Mouse (Mus musculus) midbrain, embryonic 16.5 days (tissue): ENCODE data around the gene Tex22. TPM values are rescaled to one million over a fixed set of nuclear protein-coding genes. Genes with fewer than 3 reads are reported as not detected.
A peak's percentile ranks its signal among the peaks of the same experiment; 100 is the strongest.

ENCODE experiments used
- ATAC-seq: fragments of 200-750 bp; cut with Nextera tagmentation; 2 replicates; pipeline ENCODE4 v1.8.0; 2017; ENCODE audit warnings: moderate TSS enrichment
- H3K27ac ChIP-seq: fragments of 300-500 bp; sonication (generic); 2 replicates; pipeline ENCODE4 v1.5.1; 2014; ENCODE audit warnings: mild to moderate bottlenecking, low read length, mixed read lengths
- H3K27me3 ChIP-seq: fragments of 300-500 bp; sonication (generic); 2 replicates; pipeline ENCODE4 v1.6.1; 2014; ENCODE audit warnings: low read depth, low read length, mixed read lengths; ENCODE audit not compliant: control insufficient read depth, insufficient read depth
- H3K36me3 ChIP-seq: fragments of 300-500 bp; sonication (generic); 2 replicates; pipeline ENCODE4 v1.6.1; 2014; ENCODE audit warnings: mild to moderate bottlenecking, low read length, moderate library complexity, mixed read lengths; ENCODE audit not compliant: control insufficient read depth, insufficient read depth
- H3K4me1 ChIP-seq: fragments of 300-500 bp; sonication (generic); 2 replicates; pipeline ENCODE4 v1.6.1; 2014; ENCODE audit warnings: mild to moderate bottlenecking, low read length, mixed read lengths; ENCODE audit not compliant: control insufficient read depth, insufficient read depth
- H3K4me2 ChIP-seq: fragments of 300-500 bp; sonication (generic); 2 replicates; pipeline ENCODE4 v1.6.1; 2014; ENCODE audit warnings: mild to moderate bottlenecking, low read length, mixed read lengths
- H3K4me3 ChIP-seq: fragments of 300-500 bp; sonication (generic); 2 replicates; pipeline ENCODE4 v1.5.1; 2014; ENCODE audit warnings: low read depth, mild to moderate bottlenecking, low read length, moderate library complexity, mixed read lengths
- H3K9ac ChIP-seq: fragments of 300-500 bp; sonication (generic); 2 replicates; pipeline ENCODE4 v1.6.1; 2014; ENCODE audit warnings: low read depth, low read length, mixed read lengths
- H3K9me3 ChIP-seq: fragments of 300-500 bp; sonication (generic); replicated peaks from 2 replicates; pipeline ENCODE4 v1.6.1; 2014; ENCODE audit warnings: mild to moderate bottlenecking, low read length, mixed read lengths; ENCODE audit not compliant: control insufficient read depth, poor library complexity, severe bottlenecking
- WGBS: fragments of 180-500 bp; shearing (Covaris S2); extraction: QIAGEN DNeasy Blood & Tissue Kit; methylation state at CpG from one replicate; pipeline ENCODE4 v1.1.7; 2014; 5-methylcytosine and 5-hydroxymethylcytosine counted together
- polyA plus RNA-seq: library from polyadenylated mRNA; unstranded; fragments of >200 nt; fragmentation: Nextera tagmentation; extraction: Ambion mirVana; gene quantifications from 2 replicates; pipeline ENCODE4 v1.2.1, GENCODE M21; 2015

The Tex22 gene
- polyA plus RNA-seq, 1 experiment from 2014 or later: not detected

DNA sequence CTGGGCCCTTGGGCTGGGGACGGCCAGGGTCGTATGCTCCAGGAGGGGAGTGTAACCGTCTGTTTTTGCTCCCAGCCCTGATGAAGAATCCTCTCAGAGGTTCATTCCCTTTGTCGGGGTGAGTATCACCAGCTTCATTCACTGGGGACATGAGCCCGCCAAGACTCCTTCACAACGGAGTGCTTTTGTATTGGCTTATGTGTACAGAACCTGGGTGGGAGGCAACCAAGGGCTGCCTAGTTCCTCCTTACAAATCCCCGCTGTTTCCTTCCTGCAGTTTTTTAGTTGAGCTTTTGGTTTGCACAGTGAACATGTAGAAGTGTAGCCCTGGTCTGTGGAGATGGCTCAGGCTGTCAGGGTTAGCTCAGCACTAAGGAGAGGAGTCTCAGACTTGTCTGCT lies 6.3 kb upstream of the Tex22 start:
- 89% methylated on average over 7 of the region's 7 CpGs for WGBS
- H3K36me3 ChIP-seq: peaks cover 41% of the 10 kb centered on the region

DNA sequence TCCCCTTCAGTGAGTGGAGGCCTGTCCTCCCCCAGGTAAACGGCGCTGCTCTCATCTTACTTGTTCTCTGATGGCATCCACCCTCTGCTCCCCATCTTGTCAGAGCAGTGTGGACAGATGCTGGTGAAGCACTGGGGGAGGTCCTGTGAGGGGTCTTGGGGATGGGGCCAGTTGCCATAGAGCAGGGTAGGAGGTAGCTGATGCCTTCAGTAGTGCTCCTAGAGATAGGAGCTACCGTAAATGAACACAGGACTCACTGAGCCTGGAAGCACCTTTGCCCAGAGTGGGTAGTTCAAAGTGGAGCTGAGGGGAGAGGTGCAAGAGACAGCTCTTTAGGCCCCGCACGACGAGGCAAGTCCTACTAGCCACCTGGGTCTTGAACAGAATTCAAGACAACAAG lies 4.9 kb upstream of the Tex22 start:
- WGBS: 94% methylated on average over 6 of the region's 6 CpGs
- no peak overlapping the region for H3K4me3 ChIP-seq
- no peak overlapping the region for H3K27ac ChIP-seq
- peaks cover 9% of the 10 kb centered on the region; the same call in 1 of the 2 replicates for H3K4me1 ChIP-seq
- H3K4me2 ChIP-seq: no peak overlapping the region
- no peak overlapping the region for H3K9ac ChIP-seq
- H3K27me3 ChIP-seq: no peaks in the 10 kb centered on the region
- ATAC-seq: no peak
- H3K36me3 ChIP-seq: peaks cover 36% of the 10 kb centered on the region
- H3K9me3 ChIP-seq: no peaks in the 10 kb centered on the region

More for the DNA sequence above, 6.3 kb upstream of the Tex22 start:
- no peak overlapping the region for H3K4me3 ChIP-seq
- H3K9ac ChIP-seq: no peak overlapping the region
- H3K4me1 ChIP-seq: no peaks in the 10 kb centered on the region
- H3K4me2 ChIP-seq: no peak overlapping the region
- H3K27ac ChIP-seq: no peak overlapping the region
- ATAC-seq: no peak
- no peaks in the 10 kb centered on the region for H3K9me3 ChIP-seq
- no peaks in the 10 kb centered on the region for H3K27me3 ChIP-seq

DNA sequence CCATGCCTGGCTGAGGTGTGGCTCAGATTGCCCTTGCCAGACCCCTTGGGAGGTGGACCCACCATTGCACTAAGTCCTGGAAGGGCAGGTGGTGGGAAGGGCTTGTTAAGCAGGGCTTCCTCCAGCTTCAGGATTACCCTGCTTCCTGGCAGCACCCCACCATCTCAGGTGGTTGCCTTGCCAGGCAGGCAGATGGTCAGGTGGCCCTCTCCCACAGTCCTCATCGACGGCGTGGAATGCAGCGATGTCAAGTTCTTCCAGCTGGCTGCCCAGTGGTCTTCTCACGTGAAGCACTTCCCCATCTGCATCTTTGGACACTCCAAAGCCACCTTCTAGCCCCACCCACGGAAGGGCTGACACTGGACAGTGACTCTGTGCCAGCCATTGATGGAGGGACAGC lies 3.0 kb upstream of the Tex22 start:
- WGBS: 92% methylated on average over 6 of the region's 6 CpGs

DNA sequence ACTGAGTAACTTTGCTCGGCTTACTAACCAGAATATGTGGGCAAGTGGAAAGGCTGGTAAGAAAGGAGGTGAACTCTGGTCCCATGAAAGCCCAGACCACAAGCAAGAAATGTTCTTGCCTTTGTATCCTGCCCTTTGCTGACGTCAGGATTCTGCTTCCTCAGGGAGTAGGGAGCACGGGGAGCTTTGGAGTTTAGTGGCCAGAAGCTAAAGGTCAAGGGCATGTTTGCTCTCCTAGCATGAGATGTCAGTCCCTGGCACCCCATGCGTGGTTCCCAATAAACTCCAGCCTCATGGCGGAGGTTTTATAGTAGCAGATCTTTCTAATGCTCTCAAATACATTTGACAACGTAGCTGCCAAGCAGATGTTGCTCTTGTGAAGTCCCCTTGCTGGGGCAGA lies 2.5 kb upstream of the Tex22 start:
- no peaks in the 10 kb centered on the region for H3K27me3 ChIP-seq
- peaks cover 26% of the 10 kb centered on the region for H3K36me3 ChIP-seq
- no peak overlapping the region for H3K27ac ChIP-seq
- H3K4me1 ChIP-seq: peaks cover 18% of the 10 kb centered on the region
- H3K4me2 ChIP-seq: no peak overlapping the region
- WGBS: 85% methylated on average over 6 of the region's 6 CpGs
- no peak overlapping the region for H3K4me3 ChIP-seq
- no peaks in the 10 kb centered on the region for H3K9me3 ChIP-seq
- H3K9ac ChIP-seq: no peak overlapping the region
- ATAC-seq: no peak

More for the DNA sequence above, 3.0 kb upstream of the Tex22 start:
- Histone ChIP-seq H3K27me3 (no peaks in the 10 kb centered on the region), H3K36me3 (peaks cover 27% of the 10 kb centered on the region), H3K4me2 (no peak overlapping the region), H3K9ac (no peak overlapping the region), H3K27ac (no peak overlapping the region), H3K4me1 (peaks cover 18% of the 10 kb centered on the region), H3K9me3 (no peaks in the 10 kb centered on the region), H3K4me3 (no peak overlapping the region)
- ATAC-seq: no peak

DNA sequence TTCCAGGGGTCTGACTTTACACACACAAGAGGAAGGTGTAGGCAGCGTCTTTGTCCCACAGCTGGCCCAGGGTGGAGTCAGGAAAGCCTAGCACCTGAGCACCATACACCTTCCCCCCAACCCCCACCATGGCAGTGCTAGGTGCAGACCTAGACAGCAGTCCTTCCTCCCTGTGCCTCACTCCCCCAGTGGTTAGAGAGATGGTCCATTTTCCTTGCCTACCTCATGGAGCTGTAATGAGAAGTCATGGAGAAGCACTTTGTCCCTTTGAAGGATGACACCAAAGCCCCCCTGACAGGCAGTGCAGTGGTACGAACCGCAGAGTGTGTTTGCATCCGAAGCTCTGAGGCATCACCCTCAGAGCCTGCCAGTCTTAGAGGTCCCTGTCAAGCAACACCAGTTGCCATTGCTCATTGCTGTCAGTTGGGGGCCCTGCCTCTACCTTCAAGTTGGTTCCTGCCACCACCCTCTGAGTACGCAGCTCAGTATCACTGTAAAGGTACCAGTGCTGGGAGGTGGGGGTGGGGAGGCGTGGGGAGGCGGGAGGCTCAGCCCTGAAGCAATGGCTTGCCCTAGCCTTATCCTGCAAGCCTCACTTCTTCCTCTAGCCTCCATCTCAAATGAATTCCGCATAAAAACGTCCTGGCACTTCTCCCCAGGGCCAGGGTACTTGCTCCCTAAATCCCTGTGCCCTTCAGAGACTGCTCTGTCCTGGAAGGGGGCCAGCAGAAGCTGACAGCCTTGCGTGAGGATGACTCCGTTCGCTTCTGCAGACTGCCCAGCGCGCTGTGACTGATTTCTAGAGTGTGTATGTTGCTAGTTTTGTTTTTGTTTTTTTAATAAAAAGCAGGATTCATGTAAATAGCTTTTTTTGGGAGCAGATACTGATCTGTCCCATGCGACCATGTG lies 628 bp upstream of the Tex22 start:
- Histone ChIP-seq H3K27me3 (no peaks in the 10 kb centered on the region), H3K4me1 (peaks cover 18% of the 10 kb centered on the region), H3K36me3 (peaks cover 24% of the 10 kb centered on the region), H3K4me2 (peak overlapping the region; percentile 91), H3K4me3 (peak overlapping the region; percentile 47), H3K9ac (peak overlapping the region; percentile 79), H3K9me3 (no peaks in the 10 kb centered on the region), H3K27ac (peak overlapping the region; percentile 95)
- WGBS: 13% methylated on average over 15 of the region's 15 CpGs
- peak; percentile 44 for ATAC-seq

DNA sequence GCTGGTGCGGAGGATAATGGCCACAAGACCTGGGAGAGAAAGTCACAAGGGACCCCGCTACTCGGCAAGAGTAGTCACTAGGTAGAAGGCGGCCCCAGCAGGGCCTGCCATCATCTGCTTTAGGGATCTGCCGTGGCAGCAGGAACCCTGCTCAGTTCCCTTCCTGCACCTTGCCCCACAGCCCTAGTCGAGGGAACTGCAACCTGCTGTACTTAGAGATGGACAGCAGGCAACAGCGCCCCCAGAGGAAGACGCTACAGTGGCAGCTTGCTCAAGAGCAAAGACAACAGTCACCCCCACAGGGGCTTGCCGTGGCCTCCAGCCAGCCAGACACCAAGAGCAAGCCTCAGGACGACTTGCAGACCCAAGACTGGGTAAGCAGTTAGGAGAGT lies 757 bp downstream of the Tex22 start:
- 1% methylated on average over 10 of the region's 10 CpGs for WGBS
- peak overlapping the region; percentile 47 for H3K4me3 ChIP-seq
- H3K9me3 ChIP-seq: no peaks in the 10 kb centered on the region
- peak; percentile 82 for ATAC-seq
- no peaks in the 10 kb centered on the region for H3K27me3 ChIP-seq
- peaks cover 18% of the 10 kb centered on the region for H3K4me1 ChIP-seq
- H3K9ac ChIP-seq: peak overlapping the region; percentile 79
- H3K27ac ChIP-seq: peak overlapping the region; percentile 95
- H3K36me3 ChIP-seq: peaks cover 19% of the 10 kb centered on the region
- H3K4me2 ChIP-seq: peak overlapping the region; percentile 91

DNA sequence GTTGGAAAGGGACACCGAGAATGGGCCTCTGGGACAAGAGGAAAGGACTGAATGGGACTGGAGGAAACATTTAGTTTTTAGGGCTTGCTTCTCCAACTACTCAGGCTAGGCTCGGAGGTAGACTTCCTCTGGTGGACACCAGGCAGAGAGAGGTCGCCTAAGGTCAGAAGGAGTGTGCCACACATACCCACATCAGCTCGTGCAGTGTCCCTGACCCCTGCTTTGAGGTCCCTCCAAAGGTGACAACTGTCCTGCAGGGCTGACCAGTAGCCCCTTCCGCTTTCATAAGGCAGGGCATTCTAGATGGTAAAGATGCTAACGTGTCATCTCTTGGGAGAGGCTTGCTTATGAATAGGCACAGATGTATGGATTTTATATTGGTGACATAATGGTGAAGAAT lies 1.2 kb downstream of the Tex22 start:
- Histone ChIP-seq H3K4me2 (peak overlapping the region; percentile 91), H3K9ac (peak overlapping the region; percentile 79), H3K27ac (peak overlapping the region; percentile 95), H3K9me3 (no peaks in the 10 kb centered on the region), H3K4me3 (peak overlapping the region; percentile 47), H3K27me3 (no peaks in the 10 kb centered on the region), H3K36me3 (peaks cover 15% of the 10 kb centered on the region), H3K4me1 (peaks cover 18% of the 10 kb centered on the region)
- WGBS: 62% methylated on average over 6 of the region's 6 CpGs
- ATAC-seq: no peak

DNA sequence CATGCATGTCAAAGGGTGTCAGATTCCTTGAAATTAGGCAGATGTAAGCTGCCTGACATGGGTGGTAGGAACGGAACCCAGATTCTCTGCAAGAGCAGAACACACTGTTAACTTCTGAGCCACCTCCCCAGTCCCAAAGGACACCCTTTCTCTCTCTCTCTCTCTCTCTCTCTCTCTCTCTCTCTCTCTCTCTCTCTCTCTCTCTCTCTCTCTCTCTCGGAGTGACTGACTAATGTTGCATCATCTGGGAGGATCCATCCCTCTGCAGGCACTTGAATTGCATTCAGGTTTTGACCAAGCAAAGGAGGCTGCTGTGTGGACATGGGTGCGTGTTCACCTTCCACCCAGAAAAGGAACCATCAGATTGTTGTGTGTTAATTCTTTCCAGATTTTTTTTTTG lies 13.0 kb downstream of the Tex22 start:
- H3K36me3 ChIP-seq: no peaks in the 10 kb centered on the region
- no peaks in the 10 kb centered on the region for H3K4me1 ChIP-seq
- ATAC-seq: no peak
- H3K27ac ChIP-seq: no peak overlapping the region
- WGBS: 74% methylated on average over 2 of the region's 3 CpGs
- no peaks in the 10 kb centered on the region for H3K27me3 ChIP-seq
- no peak overlapping the region for H3K4me3 ChIP-seq
- no peak overlapping the region for H3K9ac ChIP-seq
- H3K9me3 ChIP-seq: no peaks in the 10 kb centered on the region
- H3K4me2 ChIP-seq: no peak overlapping the region

DNA sequence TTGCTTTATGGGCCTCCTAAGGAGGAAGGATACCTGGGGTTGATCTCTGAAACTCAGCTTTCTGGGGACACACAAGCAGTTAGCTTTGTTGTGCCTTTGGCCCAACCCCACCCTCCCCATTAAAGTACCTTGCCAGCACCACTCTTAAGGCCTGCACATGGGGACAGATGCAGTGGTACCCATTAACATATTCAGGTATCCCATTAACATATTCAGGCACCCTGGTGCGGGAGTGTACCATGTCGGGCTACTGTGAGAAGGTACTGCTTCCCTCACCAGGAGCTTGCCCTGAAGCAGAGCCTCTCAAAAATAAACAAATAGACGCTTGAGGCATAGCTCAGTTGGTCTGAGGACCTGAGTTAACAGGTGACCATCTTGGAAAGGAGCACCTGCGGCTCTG lies 13.7 kb downstream of the Tex22 start:
- H3K27ac ChIP-seq: no peak overlapping the region
- no peaks in the 10 kb centered on the region for H3K4me1 ChIP-seq
- no peak overlapping the region for H3K9ac ChIP-seq
- no peaks in the 10 kb centered on the region for H3K36me3 ChIP-seq
- 53% methylated on average over 4 of the region's 4 CpGs for WGBS
- H3K27me3 ChIP-seq: no peaks in the 10 kb centered on the region
- H3K4me2 ChIP-seq: no peak overlapping the region
- ATAC-seq: no peak
- H3K9me3 ChIP-seq: no peaks in the 10 kb centered on the region
- H3K4me3 ChIP-seq: no peak overlapping the region
